Mouse (Mus musculus): ENCODE results near the gene Cwf19l2. TPM values are rescaled to one million over a fixed set of nuclear protein-coding genes. Genes with fewer than 3 reads are reported as not detected.

Gene Cwf19l2
- 23.1 TPM for polyA plus RNA-seq (2017; shearing (Covaris generic))

DNA sequence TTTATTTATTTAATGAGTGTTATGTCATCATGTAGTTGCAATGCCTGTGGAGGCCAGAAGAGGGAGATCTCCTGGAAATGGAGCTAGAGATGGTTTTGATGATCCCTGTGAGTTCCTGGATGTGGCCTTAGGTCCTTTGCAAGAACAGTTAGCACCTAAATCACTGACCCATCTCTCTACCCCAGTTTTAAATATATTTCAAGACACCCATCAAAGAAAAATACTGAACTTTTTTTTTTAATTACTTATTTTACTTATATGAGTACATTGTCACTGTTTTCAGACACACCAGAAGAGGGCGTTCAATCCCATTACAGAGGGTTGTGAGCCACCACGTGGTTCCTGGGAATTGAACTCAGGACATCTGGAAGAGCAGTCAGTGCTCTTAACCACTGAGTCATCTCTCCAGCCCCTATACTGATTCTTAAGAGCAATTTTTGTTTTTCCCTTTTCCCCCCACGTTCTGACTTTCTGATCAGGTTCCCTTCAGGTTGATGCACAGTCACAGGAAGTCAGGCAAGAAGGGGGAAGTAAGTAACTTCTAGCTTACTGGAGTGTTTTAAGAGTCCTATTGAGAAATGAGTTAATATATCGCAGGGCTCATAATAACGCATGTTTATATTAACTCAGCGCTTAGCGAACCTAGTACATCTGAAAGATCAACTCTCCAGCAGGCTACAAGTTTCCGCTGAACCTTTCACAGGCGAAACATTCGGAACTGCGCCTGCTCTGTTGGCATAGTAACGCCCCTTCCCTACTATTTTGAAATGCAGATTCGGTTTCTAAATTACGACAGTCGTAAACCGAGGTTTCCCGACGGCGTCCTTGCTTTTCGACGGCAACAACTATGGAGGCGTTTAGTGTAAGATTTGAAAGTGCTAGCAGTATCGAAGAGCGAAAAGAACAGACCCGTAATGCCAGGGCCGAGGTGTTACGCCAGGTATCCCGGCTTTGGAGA is at the start of gene Cwf19l2:
Gene Cwf19l2 (plus strand): TSS at position 342 of the 958 bp plus-strand sequence.

Other genes starting within 250 kb of the Cwf19l2 start
- 25.5 TPM for gene Alkbh8, start 68.5 kb upstream of the Cwf19l2 start, polyA plus RNA-seq (2017; shearing (Covaris generic))
- 0.10 TPM for gene Gucy1a2, start 129.2 kb downstream of the Cwf19l2 start, polyA plus RNA-seq (2017; shearing (Covaris generic))